Mouse (Mus musculus): ENCODE results near the gene Kcnab2. TPM values are rescaled to one million over a fixed set of nuclear protein-coding genes. Genes with fewer than 3 reads are reported as not detected.

The Kcnab2 gene
- total and polyA plus RNA-seq, 3 experiments = 35.3 to 95.8 (median 58.3) TPM

- no peaks in the 10 kb centered on the region for H3K4me1 ChIP-seq (ENCODE audit: control insufficient read depth in 1 of 2, insufficient read depth in 2 of 2)
- H3K4me2 ChIP-seq (ENCODE audit: insufficient read depth, low read depth, poor library complexity, severe bottlenecking) = no peak overlapping the region
- H3K9ac ChIP-seq (ENCODE audit: insufficient read depth, low read depth) = no peak overlapping the region
- dilution Hi-C loops (cut with MboI; ENCODE audit: extremely low pct_ligation_motif_present, extremely low pct_unique_long_range_greater_than_20kb, low sequenced_read_pairs) = no loop called here
- DNase-seq (ENCODE audit: extremely low read depth) = no peak
- H3K27me3 ChIP-seq (replicated peaks) = no peaks in the 10 kb centered on the region
- H3K79me2 ChIP-seq (replicated peaks; ENCODE audit: control insufficient read depth, extremely low read depth, insufficient read depth, poor library complexity, severe bottlenecking) = no peaks in the 10 kb centered on the region
- no peak overlapping the region for H3K27ac ChIP-seq (ENCODE audit: insufficient read depth, low read depth)
- in situ Hi-C loops (cut with MboI; ENCODE audit: low pct_ligation_motif_present, low pct_unique_long_range_greater_than_20kb, low sequenced_read_pairs) = no loop called here
- no peaks in the 10 kb centered on the region for H3K9me3 ChIP-seq (replicated peaks; ENCODE audit: low read length)
- peaks cover 55 to 99% of the 10 kb centered on the region in 2 experiments for H3K36me3 ChIP-seq (replicated peaks in 1 of 2; ENCODE audit: control insufficient read depth in 1 of 2, insufficient read depth in 1 of 2, low read length in 1 of 2)
- no peak overlapping the region for H3K4me3 ChIP-seq (replicated peaks in 1 of 3; ENCODE audit: low read depth in 2 of 3, low read length in 2 of 3, poor library complexity in 1 of 3)
- TF ChIP-seq NRF1 (IDR thresholded peaks at IDR 0.05; ENCODE audit: low read depth, low read length) (no peak), E2F4 (IDR thresholded peaks at IDR 0.05; ENCODE audit: insufficient replicate concordance, low read depth, low read length) (no peak), CHD2 (IDR thresholded peaks at IDR 0.05; ENCODE audit: low read length) (no peak), KAT2A (IDR thresholded peaks at IDR 0.05; ENCODE audit: insufficient replicate concordance, low read length) (no peak), JUN (IDR thresholded peaks at IDR 0.05; ENCODE audit: insufficient read depth, low read depth, low read length) (no peak), USF1 (IDR thresholded peaks at IDR 0.05; ENCODE audit: low read depth, low read length) (no peak), SMC3 (IDR thresholded peaks at IDR 0.05; ENCODE audit: low read depth, low read length) (no peak), MYC (IDR thresholded peaks at IDR 0.05; ENCODE audit: low read depth, low read length) (no peak), RAD21 (IDR thresholded peaks at IDR 0.05; ENCODE audit: low read depth, low read length) (no peak), BHLHE40 (IDR thresholded peaks at IDR 0.05; ENCODE audit: low read depth, low read length) (no peak), ZC3H11A (IDR thresholded peaks at IDR 0.05; ENCODE audit: low read depth, low read length) (no peak), EP300 (IDR thresholded peaks at IDR 0.05; ENCODE audit: low read length) (no peak), TCF12 (IDR thresholded peaks at IDR 0.05; ENCODE audit: low read depth, low read length) (no peak), ETS1 (conservative IDR thresholded peaks at IDR 0.05; ENCODE audit: low read depth, low read length) (no peak), SIN3A (IDR thresholded peaks at IDR 0.05; ENCODE audit: low read length) (no peak), MAZ (IDR thresholded peaks at IDR 0.05; ENCODE audit: low read depth, low read length) (no peak), USF2 (conservative IDR thresholded peaks at IDR 0.05; ENCODE audit: low read depth, low read length) (no peak), MAX (IDR thresholded peaks at IDR 0.05; ENCODE audit: low read length) (no peak)
Observed at GRCm38 (mm10) chr4:152406531-152406930, 71.1 kb downstream of the Kcnab2 start.

- dilution Hi-C loops (cut with MboI; ENCODE audit: extremely low pct_ligation_motif_present, extremely low pct_unique_long_range_greater_than_20kb, low sequenced_read_pairs) = no loop called here
- H3K36me3 ChIP-seq (replicated peaks in 1 of 2; ENCODE audit: control insufficient read depth in 1 of 2, insufficient read depth in 1 of 2, low read length in 1 of 2) = peaks cover 57 to 99% of the 10 kb centered on the region in 2 experiments
Observed at GRCm38 (mm10) chr4:152405671-152406201, 71.9 kb downstream of the Kcnab2 start.

More at GRCm38 (mm10) chr4:152405671-152406201, 71.9 kb downstream of the Kcnab2 start:
- H3K79me2 ChIP-seq (replicated peaks; ENCODE audit: control insufficient read depth, extremely low read depth, insufficient read depth, poor library complexity, severe bottlenecking) = no peaks in the 10 kb centered on the region
- no peak overlapping the region for H3K27ac ChIP-seq (ENCODE audit: insufficient read depth, low read depth)
- DNase-seq (ENCODE audit: extremely low read depth) = no peak
- TF ChIP-seq CTCF (conservative IDR thresholded peaks at IDR 0.05 in 1 of 2, IDR thresholded peaks at IDR 0.05 in 1 of 2; ENCODE audit: low read depth in 2 of 2, low read length in 2 of 2) = no peak
- no peak for TF ChIP-seq KAT2A (IDR thresholded peaks at IDR 0.05; ENCODE audit: insufficient replicate concordance, low read length)
- no peak for TF ChIP-seq TCF12 (IDR thresholded peaks at IDR 0.05; ENCODE audit: low read depth, low read length)
- TF ChIP-seq BHLHE40 (IDR thresholded peaks at IDR 0.05; ENCODE audit: low read depth, low read length) = no peak
- no peak for TF ChIP-seq UBTF (IDR thresholded peaks at IDR 0.05; ENCODE audit: low read depth, low read length)
- TF ChIP-seq PAX5 (IDR thresholded peaks at IDR 0.05; ENCODE audit: low read length) = no peak
- no peak for TF ChIP-seq ZNF384 (IDR thresholded peaks at IDR 0.05; ENCODE audit: low read depth, low read length)
- TF ChIP-seq MAZ (IDR thresholded peaks at IDR 0.05; ENCODE audit: low read depth, low read length) = no peak
- no peak for TF ChIP-seq ETS1 (conservative IDR thresholded peaks at IDR 0.05; ENCODE audit: low read depth, low read length)
- TF ChIP-seq HCFC1 (IDR thresholded peaks at IDR 0.05; ENCODE audit: low read depth, low read length) = no peak
- TF ChIP-seq ELF1 (IDR thresholded peaks at IDR 0.05; ENCODE audit: low read depth, low read length) = no peak
- TF ChIP-seq CHD1 (IDR thresholded peaks at IDR 0.05; ENCODE audit: low read depth, low read length) = no peak
- no peak for TF ChIP-seq MAFK (IDR thresholded peaks at IDR 0.05; ENCODE audit: insufficient replicate concordance, low read length)
- TF ChIP-seq NELFE (IDR thresholded peaks at IDR 0.05; ENCODE audit: low read depth, low read length) = no peak
- no peak for TF ChIP-seq RAD21 (IDR thresholded peaks at IDR 0.05; ENCODE audit: low read depth, low read length)
- no peaks in the 10 kb centered on the region for H3K4me1 ChIP-seq (ENCODE audit: control insufficient read depth in 1 of 2, insufficient read depth in 2 of 2)
- H3K27me3 ChIP-seq (replicated peaks) = no peaks in the 10 kb centered on the region
- no peak overlapping the region for H3K4me2 ChIP-seq (ENCODE audit: insufficient read depth, low read depth, poor library complexity, severe bottlenecking)
- H3K9me3 ChIP-seq (replicated peaks; ENCODE audit: low read length) = no peaks in the 10 kb centered on the region
- no peak overlapping the region for H3K9ac ChIP-seq (ENCODE audit: insufficient read depth, low read depth)
- H3K4me3 ChIP-seq (replicated peaks in 1 of 3; ENCODE audit: low read depth in 2 of 3, low read length in 2 of 3, poor library complexity in 1 of 3) = no peak overlapping the region
- in situ Hi-C loops (cut with MboI; ENCODE audit: low pct_ligation_motif_present, low pct_unique_long_range_greater_than_20kb, low sequenced_read_pairs) = no loop called here

All from CH12.LX (cell line).